Mouse (Mus musculus): ENCODE data around the gene Psapl1. TPM values are rescaled to one million over a fixed set of nuclear protein-coding genes. Genes with fewer than 3 reads are reported as not detected.

The Psapl1 gene
- total and polyA plus RNA-seq, 3 experiments: 0.05 TPM; not detected in 2

DNA sequence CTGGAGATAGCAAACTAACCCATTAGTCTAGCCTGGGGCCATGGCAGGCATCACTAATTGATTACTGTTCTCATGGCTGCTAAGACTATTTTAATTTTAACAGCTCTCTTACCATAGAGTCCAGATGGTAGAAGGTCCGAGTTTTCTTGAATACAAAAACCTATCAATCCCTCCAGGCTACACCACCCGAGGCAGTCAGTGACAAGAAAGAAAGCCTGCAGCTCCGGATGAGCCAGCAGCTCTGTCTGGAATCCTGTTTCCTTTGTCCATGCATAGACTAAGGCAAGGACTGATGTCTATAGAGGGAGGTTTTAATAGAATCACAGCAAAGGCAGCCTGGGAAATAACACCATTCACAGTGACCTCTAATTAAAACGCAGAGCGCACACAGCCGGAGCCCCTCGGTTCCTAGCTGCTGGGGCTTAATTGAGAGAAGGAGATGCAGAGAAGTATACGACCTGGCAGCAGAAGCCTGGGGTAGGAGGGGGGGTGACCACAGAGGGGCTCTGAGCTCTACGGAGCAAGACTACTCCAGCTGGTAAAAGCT is 29.2 kb upstream of the Psapl1 start:
- ATAC-seq (ENCODE audit: extremely low read depth, insufficient number of reproducible peaks, low FRiP score, poor library complexity, severe bottlenecking) (no peak), DNase-seq (ENCODE audit: low spot score) (no peak)
- Histone ChIP-seq H3K9me3 (replicated peaks) (no peaks in the 10 kb centered on the region), H3K36me3 (replicated peaks) (no peaks in the 10 kb centered on the region), H3K4me1 (ENCODE audit: insufficient read depth, low read depth, low read length) (no peaks in the 10 kb centered on the region), H3K27me3 (ENCODE audit: insufficient read depth, low read length) (peaks cover 9% of the 10 kb centered on the region), H3K4me3 (ENCODE audit: low read depth, low read length) (no peak overlapping the region)
- TF ChIP-seq POLR2AphosphoS5 (IDR thresholded peaks at IDR 0.05; ENCODE audit: insufficient replicate concordance, low read depth, low read length) (no peak), GATA1 (IDR thresholded peaks at IDR 0.05; ENCODE audit: borderline replicate concordance, low read length) (no peak), GATA2 (IDR thresholded peaks at IDR 0.05; ENCODE audit: borderline replicate concordance, low read depth, low read length) (no peak), CTCF (IDR thresholded peaks at IDR 0.05; ENCODE audit: low read depth, low read length) (no peak), TAL1 (conservative IDR thresholded peaks at IDR 0.05; ENCODE audit: low read depth, low read length) (no peak)

DNA sequence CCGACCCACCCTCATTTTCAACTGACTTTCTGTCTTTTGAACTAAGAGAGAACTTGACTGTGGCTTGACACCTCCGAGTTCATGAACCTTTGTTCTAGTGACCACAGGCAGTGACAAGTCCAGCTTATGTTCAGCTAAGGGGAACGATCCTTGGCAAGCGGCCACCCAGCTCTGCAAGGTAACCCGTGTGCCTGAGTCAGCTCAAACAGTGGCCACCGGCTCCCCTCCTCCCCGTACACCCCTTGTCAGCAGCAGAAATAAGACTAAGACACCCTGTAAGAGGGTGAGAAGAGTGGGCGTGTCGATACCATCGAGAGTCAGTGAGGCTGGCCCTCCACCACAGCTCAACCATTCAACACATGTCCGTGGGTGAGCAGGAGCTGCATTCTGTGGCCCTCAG is 27.4 kb upstream of the Psapl1 start:
- ATAC-seq (ENCODE audit: extremely low read depth, insufficient number of reproducible peaks, low FRiP score, poor library complexity, severe bottlenecking): no peak
- H3K4me1 ChIP-seq (ENCODE audit: insufficient read depth, low read depth, low read length): no peaks in the 10 kb centered on the region
- H3K36me3 ChIP-seq (replicated peaks): no peaks in the 10 kb centered on the region
- H3K9me3 ChIP-seq (replicated peaks): no peaks in the 10 kb centered on the region
- TF ChIP-seq TAL1 (conservative IDR thresholded peaks at IDR 0.05; ENCODE audit: low read depth, low read length): no peak
- TF ChIP-seq CTCF (IDR thresholded peaks at IDR 0.05; ENCODE audit: low read depth, low read length): no peak
- no peak for TF ChIP-seq POLR2AphosphoS5 (IDR thresholded peaks at IDR 0.05; ENCODE audit: insufficient replicate concordance, low read depth, low read length)
- no peak for TF ChIP-seq GATA1 (IDR thresholded peaks at IDR 0.05; ENCODE audit: borderline replicate concordance, low read length)
- no peak for DNase-seq (ENCODE audit: low spot score)
- no peak overlapping the region for H3K4me3 ChIP-seq (ENCODE audit: low read depth, low read length)
- peaks cover 9% of the 10 kb centered on the region for H3K27me3 ChIP-seq (ENCODE audit: insufficient read depth, low read length)

DNA sequence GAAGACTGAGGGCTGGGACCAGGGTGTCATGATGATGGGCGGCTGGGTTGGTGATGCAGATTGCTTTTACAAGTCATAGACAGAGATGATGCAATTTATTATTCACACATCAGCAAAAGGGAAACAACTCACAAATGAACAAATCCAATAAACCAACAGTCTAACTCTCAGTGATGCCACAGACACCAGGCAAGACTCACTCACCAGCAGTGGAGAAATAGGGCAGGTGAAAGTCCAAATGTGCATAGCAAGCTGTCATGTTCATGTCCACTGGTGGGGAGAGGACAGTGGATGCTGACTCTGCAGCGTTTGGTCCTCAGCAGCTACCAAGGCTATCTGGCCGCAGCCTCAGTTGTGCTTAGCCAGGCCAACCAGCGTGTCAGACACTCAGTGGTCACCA is 26.9 kb upstream of the Psapl1 start:
- H3K4me3 ChIP-seq (ENCODE audit: low read depth, low read length): no peak overlapping the region
- TF ChIP-seq POLR2AphosphoS5 (IDR thresholded peaks at IDR 0.05; ENCODE audit: insufficient replicate concordance, low read depth, low read length): no peak
- no peak for TF ChIP-seq TAL1 (conservative IDR thresholded peaks at IDR 0.05; ENCODE audit: low read depth, low read length)
- no peak for TF ChIP-seq GATA2 (IDR thresholded peaks at IDR 0.05; ENCODE audit: borderline replicate concordance, low read depth, low read length)
- TF ChIP-seq GATA1 (IDR thresholded peaks at IDR 0.05; ENCODE audit: borderline replicate concordance, low read length): no peak
- no peak for TF ChIP-seq CTCF (IDR thresholded peaks at IDR 0.05; ENCODE audit: low read depth, low read length)
- no peaks in the 10 kb centered on the region for H3K36me3 ChIP-seq (replicated peaks)
- no peaks in the 10 kb centered on the region for H3K4me1 ChIP-seq (ENCODE audit: insufficient read depth, low read depth, low read length)
- H3K9me3 ChIP-seq (replicated peaks): no peaks in the 10 kb centered on the region
- no peak for ATAC-seq (ENCODE audit: extremely low read depth, insufficient number of reproducible peaks, low FRiP score, poor library complexity, severe bottlenecking)
- H3K27me3 ChIP-seq (ENCODE audit: insufficient read depth, low read length): peaks cover 9% of the 10 kb centered on the region
- DNase-seq (ENCODE audit: low spot score): no peak

DNA sequence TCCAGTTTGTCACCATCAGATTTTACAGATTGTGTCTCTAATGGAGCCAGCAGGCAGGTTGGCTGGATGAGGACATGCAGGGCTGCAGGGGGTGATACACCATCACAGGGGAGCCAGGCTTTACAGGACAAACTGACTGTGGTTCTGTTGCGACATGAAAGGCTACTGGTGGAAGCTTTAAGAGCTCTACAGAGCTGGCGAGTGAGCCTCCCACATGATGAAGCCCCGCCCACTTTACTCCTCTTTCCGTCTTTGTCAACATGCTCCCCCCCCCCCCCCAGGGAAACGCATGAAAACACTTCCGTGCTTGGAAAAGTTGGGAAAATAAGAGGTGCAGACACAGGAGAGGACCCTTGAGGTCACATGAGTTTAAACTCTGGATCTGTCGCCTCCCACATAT is 25.6 kb upstream of the Psapl1 start:
- DNase-seq (ENCODE audit: low spot score): no peak
- peaks cover 9% of the 10 kb centered on the region for H3K27me3 ChIP-seq (ENCODE audit: insufficient read depth, low read length)
- no peak for ATAC-seq (ENCODE audit: extremely low read depth, insufficient number of reproducible peaks, low FRiP score, poor library complexity, severe bottlenecking)
- no peaks in the 10 kb centered on the region for H3K36me3 ChIP-seq (replicated peaks)
- H3K9me3 ChIP-seq (replicated peaks): no peaks in the 10 kb centered on the region
- TF ChIP-seq GATA2 (IDR thresholded peaks at IDR 0.05; ENCODE audit: borderline replicate concordance, low read depth, low read length): no peak
- no peak for TF ChIP-seq GATA1 (IDR thresholded peaks at IDR 0.05; ENCODE audit: borderline replicate concordance, low read length)
- TF ChIP-seq POLR2AphosphoS5 (IDR thresholded peaks at IDR 0.05; ENCODE audit: insufficient replicate concordance, low read depth, low read length): no peak
- no peak for TF ChIP-seq TAL1 (conservative IDR thresholded peaks at IDR 0.05; ENCODE audit: low read depth, low read length)
- TF ChIP-seq CTCF (IDR thresholded peaks at IDR 0.05; ENCODE audit: low read depth, low read length): no peak
- H3K4me1 ChIP-seq (ENCODE audit: insufficient read depth, low read depth, low read length): no peaks in the 10 kb centered on the region
- no peak overlapping the region for H3K4me3 ChIP-seq (ENCODE audit: low read depth, low read length)

DNA sequence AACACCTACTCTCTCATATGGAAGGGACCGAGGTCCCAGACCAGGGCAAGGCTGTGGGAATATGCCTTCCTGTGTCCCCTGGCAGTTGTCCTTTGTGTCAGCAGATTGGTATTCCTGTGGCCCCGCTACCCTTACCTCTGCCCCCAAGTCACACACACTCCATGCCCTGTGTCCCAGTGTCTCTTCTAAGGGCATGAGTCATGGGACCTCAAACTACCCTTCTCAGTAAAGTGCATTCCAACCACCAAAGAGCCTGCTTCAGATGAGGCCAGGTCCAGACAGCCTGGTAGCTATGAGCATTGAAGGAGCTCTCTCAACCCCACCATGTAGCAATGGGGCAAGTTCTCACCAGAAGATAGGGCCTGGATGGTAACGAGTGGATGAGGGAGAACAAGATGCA is 25.0 kb upstream of the Psapl1 start:
- no peaks in the 10 kb centered on the region for H3K9me3 ChIP-seq (replicated peaks)
- H3K27me3 ChIP-seq (ENCODE audit: insufficient read depth, low read length): peaks cover 9% of the 10 kb centered on the region
- DNase-seq (ENCODE audit: low spot score) (no peak), ATAC-seq (ENCODE audit: extremely low read depth, insufficient number of reproducible peaks, low FRiP score, poor library complexity, severe bottlenecking) (no peak)
- H3K36me3 ChIP-seq (replicated peaks): no peaks in the 10 kb centered on the region
- H3K4me1 ChIP-seq (ENCODE audit: insufficient read depth, low read depth, low read length): no peaks in the 10 kb centered on the region
- TF ChIP-seq GATA2 (IDR thresholded peaks at IDR 0.05; ENCODE audit: borderline replicate concordance, low read depth, low read length) (no peak), TAL1 (conservative IDR thresholded peaks at IDR 0.05; ENCODE audit: low read depth, low read length) (no peak), POLR2AphosphoS5 (IDR thresholded peaks at IDR 0.05; ENCODE audit: insufficient replicate concordance, low read depth, low read length) (no peak)
- no peak overlapping the region for H3K4me3 ChIP-seq (ENCODE audit: low read depth, low read length)

DNA sequence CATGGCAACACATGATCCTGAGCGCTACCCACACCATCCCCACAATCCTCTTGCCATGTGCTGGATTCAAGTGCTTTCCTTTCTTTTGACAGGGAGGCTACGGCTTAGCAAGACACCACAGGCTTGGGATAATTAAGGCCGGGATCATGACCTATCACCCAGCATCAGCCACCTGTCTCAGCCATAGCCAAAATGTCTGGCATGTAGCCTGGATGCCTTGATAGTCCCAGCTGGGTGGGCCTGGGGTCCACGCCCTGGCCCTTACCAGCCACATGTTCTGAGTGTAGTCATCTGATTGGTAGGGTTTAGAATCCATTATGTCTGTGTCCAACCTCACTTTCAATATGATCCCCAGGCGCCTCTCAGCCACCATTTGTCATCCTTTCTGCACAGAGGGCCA is 24.1 kb upstream of the Psapl1 start:
- no peaks in the 10 kb centered on the region for H3K9me3 ChIP-seq (replicated peaks)
- TF ChIP-seq GATA1 (IDR thresholded peaks at IDR 0.05; ENCODE audit: borderline replicate concordance, low read length) (no peak), GATA2 (IDR thresholded peaks at IDR 0.05; ENCODE audit: borderline replicate concordance, low read depth, low read length) (no peak), CTCF (IDR thresholded peaks at IDR 0.05; ENCODE audit: low read depth, low read length) (no peak), POLR2AphosphoS5 (IDR thresholded peaks at IDR 0.05; ENCODE audit: insufficient replicate concordance, low read depth, low read length) (no peak)
- no peak for DNase-seq (ENCODE audit: low spot score)
- peaks cover 9% of the 10 kb centered on the region for H3K27me3 ChIP-seq (ENCODE audit: insufficient read depth, low read length)
- H3K36me3 ChIP-seq (replicated peaks): no peaks in the 10 kb centered on the region
- no peak overlapping the region for H3K4me3 ChIP-seq (ENCODE audit: low read depth, low read length)
- no peak for ATAC-seq (ENCODE audit: extremely low read depth, insufficient number of reproducible peaks, low FRiP score, poor library complexity, severe bottlenecking)
- no peaks in the 10 kb centered on the region for H3K4me1 ChIP-seq (ENCODE audit: insufficient read depth, low read depth, low read length)
